Mouse (Mus musculus) MEL (cell line): ENCODE measurements around the gene Slc32a1. TPM values are rescaled to one million over a fixed set of nuclear protein-coding genes. Genes with fewer than 3 reads are reported as not detected.

Experiments used
- DNase-seq: peaks from one replicate; pipeline ENCODE4 v3.0.0; 2011; ENCODE audit warnings: low read depth, low spot score
- H3K27ac ChIP-seq: 2 replicates; pipeline ENCODE4 v1.5.1; 2012; ENCODE audit warnings: low read depth, mild to moderate bottlenecking, control low read depth, low read length, moderate library complexity; ENCODE audit not compliant: control insufficient read depth
- H3K27me3 ChIP-seq, 2 experiments: fragments of 150-350 bp in 1 of 2; sonication (generic) in 1 of 2; 2 replicates each; pipeline ENCODE4 v1.6.1; 2012; ENCODE audit warnings: low read length in 2 of 2, mild to moderate bottlenecking in 2 of 2, improper control_type of control experiment in 1 of 2, moderate library complexity in 1 of 2; ENCODE audit not compliant: insufficient read depth in 2 of 2, control insufficient read depth in 1 of 2
- H3K36me3 ChIP-seq, 2 experiments: 2 replicates each; pipeline ENCODE4 v1.6.1; 2012 to 2014; ENCODE audit warnings: low read length in 2 of 2, improper control_type of control experiment in 1 of 2, inconsistent platforms in 1 of 2, mild to moderate bottlenecking in 1 of 2; ENCODE audit not compliant: insufficient read depth in 2 of 2, control insufficient read depth in 1 of 2
- H3K4me1 ChIP-seq, 2 experiments: fragments of 150-350 bp in 1 of 2; sonication (generic) in 1 of 2; 2 replicates each; pipeline ENCODE4 v1.6.1; 2012; ENCODE audit warnings: low read length in 2 of 2, improper control_type of control experiment in 1 of 2, mild to moderate bottlenecking in 1 of 2; ENCODE audit not compliant: insufficient read depth in 2 of 2, control insufficient read depth in 1 of 2
- H3K4me3 ChIP-seq, 2 experiments: fragments of 150-350 bp in 1 of 2; sonication (generic) in 1 of 2; 2 replicates each; pipeline ENCODE4 v1.5.1; 2012; ENCODE audit warnings: low read depth in 2 of 2, low read length in 2 of 2, mild to moderate bottlenecking in 2 of 2, moderate library complexity in 2 of 2, control low read depth in 1 of 2, improper control_type of control experiment in 1 of 2; ENCODE audit not compliant: control insufficient read depth in 1 of 2, insufficient read depth in 1 of 2
- H3K79me2 ChIP-seq: 2 replicates; pipeline ENCODE4 v1.6.1; 2012; ENCODE audit warnings: mild to moderate bottlenecking, low read length, moderate library complexity; ENCODE audit not compliant: control insufficient read depth, poor library complexity, insufficient read depth
- H3K9ac ChIP-seq: 2 replicates; pipeline ENCODE4 v1.6.1; 2012; ENCODE audit warnings: low read depth, mild to moderate bottlenecking, control low read depth, low read length, moderate library complexity; ENCODE audit not compliant: control insufficient read depth, poor library complexity, severe bottlenecking
- H3K9me3 ChIP-seq: fragments of 150-350 bp; sonication (generic); replicated peaks from 2 replicates; pipeline ENCODE4 v1.6.1; 2012; ENCODE audit warnings: mild to moderate bottlenecking, low read length, improper control_type of control experiment, moderate library complexity; ENCODE audit not compliant: insufficient read depth
- BHLHE40 ChIP-seq: IDR thresholded peaks from 2 replicates; pipeline ENCODE4 v1.6.1; 2012; ENCODE audit warnings: low read depth, mild to moderate bottlenecking, inconsistent platforms, low read length, improper control_type of control experiment, borderline replicate concordance
- CHD1 ChIP-seq: IDR thresholded peaks from 2 replicates; pipeline ENCODE4 v1.6.1; 2012; ENCODE audit warnings: low read depth, mild to moderate bottlenecking, inconsistent platforms, low read length, improper control_type of control experiment
- CTCF ChIP-seq, 3 experiments: IDR thresholded peaks in 2 of 3; conservative IDR thresholded peaks in 1 of 3; 2 replicates each; pipeline ENCODE4 v1.5.1; 2011 to 2012; ENCODE audit warnings: low read length in 3 of 3, low read depth in 2 of 3, mild to moderate bottlenecking in 2 of 3, improper control_type of control experiment in 1 of 3, inconsistent platforms in 1 of 3, mixed read lengths in 1 of 3, moderate library complexity in 1 of 3; ENCODE audit not compliant: control insufficient read depth in 1 of 3, insufficient read depth in 1 of 3, poor library complexity in 1 of 3, severe bottlenecking in 1 of 3
- E2F4 ChIP-seq: IDR thresholded peaks from 2 replicates; pipeline ENCODE4 v1.6.1; 2011; ENCODE audit warnings: low read depth, low read length, improper control_type of control experiment, borderline replicate concordance
- ELF1 ChIP-seq: IDR thresholded peaks from 2 replicates; pipeline ENCODE4 v1.6.1; 2014; ENCODE audit warnings: low read depth, mild to moderate bottlenecking, inconsistent platforms, low read length, improper control_type of control experiment, moderate library complexity
- EP300 ChIP-seq, 2 experiments: IDR thresholded peaks; 2 replicates each; pipeline ENCODE4 v1.6.1; 2011; ENCODE audit warnings: improper control_type of control experiment in 2 of 2, low read length in 2 of 2, low read depth in 1 of 2, mild to moderate bottlenecking in 1 of 2
- ETS1 ChIP-seq: IDR thresholded peaks from 2 replicates; pipeline ENCODE4 v1.6.1; 2012; ENCODE audit warnings: low read depth, mild to moderate bottlenecking, inconsistent platforms, low read length, improper control_type of control experiment, moderate library complexity
- GABPA ChIP-seq: IDR thresholded peaks from 2 replicates; pipeline ENCODE4 v1.6.1; 2012; ENCODE audit warnings: low read depth, mild to moderate bottlenecking, inconsistent platforms, low read length, improper control_type of control experiment, moderate library complexity
- GATA1 ChIP-seq: IDR thresholded peaks from 2 replicates; pipeline ENCODE4 v1.6.1; 2011; ENCODE audit warnings: low read depth, low read length, improper control_type of control experiment
- HCFC1 ChIP-seq: IDR thresholded peaks from 2 replicates; pipeline ENCODE4 v1.6.1; 2012; ENCODE audit warnings: low read depth, mild to moderate bottlenecking, inconsistent platforms, low read length, improper control_type of control experiment, moderate library complexity
- JUND ChIP-seq: IDR thresholded peaks from 2 replicates; pipeline ENCODE4 v1.6.1; 2011; ENCODE audit warnings: low read depth, mild to moderate bottlenecking, improper control_type of control experiment, low read length
- KAT2A ChIP-seq: conservative IDR thresholded peaks from 2 replicates; pipeline ENCODE4 v1.6.1; 2012; ENCODE audit warnings: low read depth, low read length, improper control_type of control experiment, inconsistent platforms
- MAFK ChIP-seq: IDR thresholded peaks from 2 replicates; pipeline ENCODE4 v1.6.1; 2011; ENCODE audit warnings: low read depth, mild to moderate bottlenecking, low read length, improper control_type of control experiment, borderline replicate concordance
- MAX ChIP-seq: IDR thresholded peaks from 2 replicates; pipeline ENCODE4 v1.6.1; 2011; ENCODE audit warnings: low read length, improper control_type of control experiment
- MAZ ChIP-seq: IDR thresholded peaks from 2 replicates; pipeline ENCODE4 v1.6.1; 2012; ENCODE audit warnings: low read depth, mild to moderate bottlenecking, inconsistent platforms, low read length, improper control_type of control experiment
- MEF2A ChIP-seq: IDR thresholded peaks from 2 replicates; pipeline ENCODE4 v1.6.1; 2014; ENCODE audit warnings: low read depth, mild to moderate bottlenecking, inconsistent platforms, low read length, improper control_type of control experiment; ENCODE audit not compliant: poor library complexity, insufficient replicate concordance, severe bottlenecking; ENCODE audit errors: extremely low read depth
- MYB ChIP-seq: IDR thresholded peaks from 2 replicates; pipeline ENCODE4 v1.6.1; 2011; ENCODE audit warnings: mild to moderate bottlenecking, low read depth, low read length, improper control_type of control experiment
- MYC ChIP-seq: IDR thresholded peaks from 2 replicates; pipeline ENCODE4 v1.6.1; 2011; ENCODE audit warnings: low read depth, mild to moderate bottlenecking, low read length, improper control_type of control experiment, moderate library complexity
- NELFE ChIP-seq: IDR thresholded peaks from 2 replicates; pipeline ENCODE4 v1.6.1; 2011; ENCODE audit warnings: low read depth, low read length, improper control_type of control experiment
- NRF1 ChIP-seq: IDR thresholded peaks from 2 replicates; pipeline ENCODE4 v1.6.1; 2014; ENCODE audit warnings: low read depth, mild to moderate bottlenecking, inconsistent platforms, low read length, improper control_type of control experiment, moderate library complexity; ENCODE audit not compliant: poor library complexity, insufficient read depth, severe bottlenecking
- POLR2A ChIP-seq, 2 experiments: IDR thresholded peaks; 2 replicates each; pipeline ENCODE4 v1.6.1; 2011 to 2012; ENCODE audit warnings: low read length in 2 of 2, mild to moderate bottlenecking in 2 of 2, control low read depth in 1 of 2, improper control_type of control experiment in 1 of 2, low read depth in 1 of 2, moderate library complexity in 1 of 2; ENCODE audit not compliant: control insufficient read depth in 1 of 2, insufficient read depth in 1 of 2, poor library complexity in 1 of 2
- POLR2AphosphoS2 ChIP-seq: IDR thresholded peaks from 2 replicates; pipeline ENCODE4 v1.6.1; 2011; ENCODE audit warnings: low read length, improper control_type of control experiment
- POLR2AphosphoS5 ChIP-seq: IDR thresholded peaks from 2 replicates; pipeline ENCODE4 v1.6.1; 2012; ENCODE audit warnings: low read depth, borderline replicate concordance, mild to moderate bottlenecking, inconsistent platforms, low read length, moderate library complexity, mixed read lengths
- RAD21 ChIP-seq: IDR thresholded peaks from 2 replicates; pipeline ENCODE4 v1.6.1; 2011; ENCODE audit warnings: mild to moderate bottlenecking, low read depth, low read length, improper control_type of control experiment
- RCOR1 ChIP-seq: IDR thresholded peaks from 2 replicates; pipeline ENCODE4 v1.6.1; 2012; ENCODE audit warnings: low read depth, mild to moderate bottlenecking, inconsistent platforms, low read length, improper control_type of control experiment
- SIN3A ChIP-seq: IDR thresholded peaks from 2 replicates; pipeline ENCODE4 v1.6.1; 2012; ENCODE audit warnings: low read length, improper control_type of control experiment, inconsistent platforms
- SMC3 ChIP-seq: IDR thresholded peaks from 2 replicates; pipeline ENCODE4 v1.6.1; 2011; ENCODE audit warnings: low read depth, low read length, improper control_type of control experiment
- TAL1 ChIP-seq: IDR thresholded peaks from 2 replicates; pipeline ENCODE4 v1.6.1; 2012; ENCODE audit warnings: mild to moderate bottlenecking, inconsistent platforms, low read length, moderate library complexity, mixed read lengths
- TBP ChIP-seq: IDR thresholded peaks from 2 replicates; pipeline ENCODE4 v1.8.0; 2011; ENCODE audit warnings: low read depth, low read length, improper control_type of control experiment
- TCF12 ChIP-seq: IDR thresholded peaks from 2 replicates; pipeline ENCODE4 v1.6.1; 2014; ENCODE audit warnings: low read depth, mild to moderate bottlenecking, inconsistent platforms, low read length, improper control_type of control experiment, moderate library complexity
- UBTF ChIP-seq: IDR thresholded peaks from 2 replicates; pipeline ENCODE4 v1.6.1; 2012; ENCODE audit warnings: low read depth, mild to moderate bottlenecking, inconsistent platforms, low read length, improper control_type of control experiment, moderate library complexity, borderline replicate concordance; ENCODE audit not compliant: insufficient read depth
- USF1 ChIP-seq: IDR thresholded peaks from 2 replicates; pipeline ENCODE4 v1.6.1; 2014; ENCODE audit warnings: low read depth, mild to moderate bottlenecking, inconsistent platforms, low read length, improper control_type of control experiment, moderate library complexity
- USF2 ChIP-seq, 2 experiments: IDR thresholded peaks; 2 replicates each; pipeline ENCODE4 v1.6.1; 2011 to 2012; ENCODE audit warnings: improper control_type of control experiment in 2 of 2, low read length in 2 of 2, borderline replicate concordance in 1 of 2, inconsistent platforms in 1 of 2, low read depth in 1 of 2, mild to moderate bottlenecking in 1 of 2; ENCODE audit not compliant: insufficient read depth in 1 of 2
- ZC3H11A ChIP-seq: IDR thresholded peaks from 2 replicates; pipeline ENCODE4 v1.6.1; 2012; ENCODE audit warnings: low read depth, mild to moderate bottlenecking, inconsistent platforms, low read length, improper control_type of control experiment
- ZKSCAN1 ChIP-seq: IDR thresholded peaks from 2 replicates; pipeline ENCODE4 v1.6.1; 2012; ENCODE audit warnings: low read depth, mild to moderate bottlenecking, inconsistent platforms, low read length, improper control_type of control experiment, moderate library complexity
- ZMIZ1 ChIP-seq: IDR thresholded peaks from 2 replicates; pipeline ENCODE4 v1.6.1; 2012; ENCODE audit warnings: low read depth, mild to moderate bottlenecking, inconsistent platforms, low read length, improper control_type of control experiment, moderate library complexity
- ZNF384 ChIP-seq: IDR thresholded peaks from 2 replicates; pipeline ENCODE4 v1.6.1; 2012; ENCODE audit warnings: low read depth, mild to moderate bottlenecking, inconsistent platforms, low read length, improper control_type of control experiment
- polyA plus RNA-seq, 2 experiments: library from polyadenylated mRNA; stranded (reverse) in 1 of 2; unstranded in 1 of 2; fragments of >175 nt in 1 of 2; fragments of >200 nt in 1 of 2; gene quantifications; 2 replicates each; pipeline versions ENCODE4 v1.2.1 to v1.2.4; 2012; ENCODE audit warnings: low replicate concordance in 2 of 2, low read depth in 1 of 2; ENCODE audit not compliant: insufficient read length in 2 of 2, insufficient read depth in 1 of 2, missing spikeins in 1 of 2
- total RNA-seq: library from RNA; depleted of rRNA; stranded (reverse); fragments of 300-350 nt; gene quantifications from 2 replicates; pipeline ENCODE4 v1.2.3, GENCODE M21; 2012

Gene Slc32a1
- total and polyA plus RNA-seq, 3 experiments, result not detected

DNA sequence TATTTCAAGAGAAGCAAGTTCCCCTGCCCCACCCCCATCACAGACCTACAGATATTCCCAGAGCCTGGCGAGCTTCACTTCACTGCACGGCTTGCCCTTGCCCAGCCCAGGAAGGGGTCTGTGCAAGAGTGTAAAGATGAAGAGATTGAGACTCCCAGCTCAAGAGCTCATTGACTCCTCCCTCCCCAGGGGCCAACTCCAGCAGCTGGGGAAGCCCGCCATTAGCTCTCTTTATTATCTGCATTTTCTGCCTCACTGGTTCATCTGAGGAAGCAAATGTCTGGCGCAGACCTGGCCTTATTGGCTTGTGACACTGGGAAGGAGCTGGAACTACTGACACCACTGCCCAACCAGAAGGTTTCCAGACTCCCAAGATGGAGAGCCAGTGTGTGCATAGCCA, 30.6 kb upstream of the Slc32a1 start:
- H3K4me1 ChIP-seq, result peaks cover 0 to 54% of the 10 kb centered on the region in 2 experiments; a peak in 2 of 4 replicates
- no peak overlapping the region for H3K4me3 ChIP-seq
- no peaks in the 10 kb centered on the region for H3K27me3 ChIP-seq
- no peak for TF ChIP-seq NRF1
- no peak for TF ChIP-seq ZMIZ1
- TF ChIP-seq MAX, result no peak
- TF ChIP-seq GATA1, result 0 out of 2 replicates have a peak, but pooled peaks have one; percentile 9
- no peak for TF ChIP-seq ZNF384
- no peak for TF ChIP-seq NELFE
- TF ChIP-seq USF1, result no peak
- no peak for TF ChIP-seq TAL1
- TF ChIP-seq ZC3H11A, result no peak
- TF ChIP-seq POLR2AphosphoS2, result no peak
- TF ChIP-seq USF2 (IDR thresholded peaks at IDR 0.05; ENCODE audit: borderline replicate concordance in 1 of 2, insufficient read depth in 1 of 2, low read depth in 1 of 2, low read length in 2 of 2), result no peak
- TF ChIP-seq ETS1, result 0 out of 2 replicates have a peak, but pooled peaks have one; percentile 15
- no peak for TF ChIP-seq E2F4
- TF ChIP-seq GABPA, result no peak
- no peak for TF ChIP-seq POLR2A (IDR thresholded peaks at IDR 0.05; ENCODE audit: control insufficient read depth in 1 of 2, insufficient read depth in 1 of 2, low read depth in 1 of 2, low read length in 2 of 2, poor library complexity in 1 of 2)
- no peak for TF ChIP-seq MYB
- TF ChIP-seq HCFC1, result 0 out of 2 replicates have a peak, but pooled peaks have one; percentile 18
- no peak for TF ChIP-seq ELF1
- no peak for TF ChIP-seq JUND
- no peak for TF ChIP-seq MEF2A
- 0 out of 2 replicates have a peak, but pooled peaks have one; percentile 25 for TF ChIP-seq TCF12
- no peak for TF ChIP-seq TBP
- no peak for TF ChIP-seq MYC
- TF ChIP-seq CTCF (IDR thresholded peaks at IDR 0.05 in 2 of 3, conservative IDR thresholded peaks at IDR 0.05 in 1 of 3; ENCODE audit: control insufficient read depth in 1 of 3, insufficient read depth in 1 of 3, low read depth in 2 of 3, low read length in 3 of 3, poor library complexity in 1 of 3, severe bottlenecking in 1 of 3), result no peak
- TF ChIP-seq MAFK, result no peak
- TF ChIP-seq RAD21, result no peak
- TF ChIP-seq SIN3A, result 0 out of 2 replicates have a peak, but pooled peaks have one; percentile 21
- TF ChIP-seq EP300 (IDR thresholded peaks at IDR 0.05; ENCODE audit: low read depth in 1 of 2, low read length in 2 of 2), result peak in 1 of 2 experiments; percentile 54; a peak in 2 of 4 replicates
- no peak for TF ChIP-seq KAT2A
- TF ChIP-seq SMC3, result no peak
- no peak for TF ChIP-seq BHLHE40
- no peak; the same call in 1 of the 2 replicates for TF ChIP-seq MAZ
- no peak for TF ChIP-seq RCOR1
- TF ChIP-seq ZKSCAN1, result no peak
- TF ChIP-seq CHD1, result no peak
- TF ChIP-seq POLR2AphosphoS5, result no peak
- TF ChIP-seq UBTF, result no peak
- H3K36me3 ChIP-seq, result peaks cover 0 to 20% of the 10 kb centered on the region in 2 experiments; a peak in 2 of 4 replicates
- peak overlapping the region; percentile 33 for H3K27ac ChIP-seq
- H3K9me3 ChIP-seq, result no peaks in the 10 kb centered on the region
- H3K9ac ChIP-seq, result no peak overlapping the region; the same call in 1 of the 2 replicates
- DNase-seq, result peak; percentile 75
- no peaks in the 10 kb centered on the region for H3K79me2 ChIP-seq
